Mouse (Mus musculus) T-helper 1 cell (primary cell): ENCODE data around the gene Utp14a.

Experiments used
- in situ Hi-C: fragments of 300-600 bp; cut with MboI, MseI; formaldehyde crosslinking; loops from one replicate; pipeline ENCODE4 v1.15.1; 2025; ENCODE audit warnings: high pct_unique_total_duplicates

Gene Utp14a

DNA sequence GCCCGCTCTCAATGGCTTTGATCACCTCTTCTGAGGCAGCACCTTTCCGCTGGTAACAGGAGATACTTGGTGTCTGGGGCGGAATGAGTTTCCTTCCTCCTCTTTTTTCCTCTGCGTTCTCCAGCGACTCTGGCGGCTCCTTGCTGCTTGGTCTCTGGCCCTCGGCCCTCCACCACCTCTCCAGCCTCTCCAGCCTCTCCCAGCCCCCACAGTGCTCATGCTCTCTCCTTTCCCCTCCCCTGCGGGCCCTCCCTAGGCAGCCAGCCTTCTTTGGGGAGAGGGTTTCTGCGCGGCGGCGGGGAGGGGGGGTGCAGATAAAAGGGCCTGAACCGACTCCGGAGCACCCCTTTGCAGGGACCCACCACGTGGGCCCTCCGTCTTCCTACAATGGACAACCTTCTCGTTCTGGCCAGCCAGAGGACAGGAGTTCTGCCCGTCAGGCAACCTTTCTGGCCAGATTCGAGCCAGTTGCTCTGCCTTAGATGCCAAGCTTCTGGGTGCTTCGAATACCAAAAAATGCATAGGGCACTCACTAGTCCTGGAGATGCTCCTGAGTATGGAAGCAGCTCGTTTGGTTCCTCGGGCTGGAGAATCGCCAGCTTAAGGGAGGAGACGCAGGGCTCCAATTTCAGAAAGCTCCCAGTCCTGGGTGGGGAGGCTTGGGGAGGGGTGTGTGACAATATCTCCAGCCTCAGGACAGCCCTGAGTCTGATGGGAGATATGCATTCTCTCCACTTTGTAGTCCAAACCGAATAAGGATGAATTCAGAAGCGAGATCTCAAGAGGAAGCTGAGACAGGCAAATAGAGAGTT, 54.2 kb downstream of the Utp14a start:
- in situ Hi-C loops, result no loop called here

DNA sequence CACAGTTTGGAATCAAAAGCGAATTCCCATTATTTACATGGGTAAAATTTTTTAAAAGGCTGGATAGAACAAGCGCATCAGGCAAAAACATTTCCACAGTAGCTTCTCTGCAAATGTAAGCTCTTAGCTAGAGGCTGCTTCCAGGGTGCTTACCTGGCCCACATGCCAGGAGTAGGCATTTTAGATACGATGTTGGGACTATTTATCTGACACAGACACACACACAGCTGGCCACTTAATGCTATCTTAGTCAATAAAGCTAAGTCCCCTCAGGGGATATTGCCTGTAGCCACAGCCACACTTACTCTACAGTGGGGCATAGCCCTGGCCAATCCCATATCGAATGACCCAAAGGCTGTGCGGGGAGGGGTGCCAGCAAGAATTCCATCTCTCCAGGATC, 55.1 kb downstream of the Utp14a start:
- in situ Hi-C loops, result no loop called here

DNA sequence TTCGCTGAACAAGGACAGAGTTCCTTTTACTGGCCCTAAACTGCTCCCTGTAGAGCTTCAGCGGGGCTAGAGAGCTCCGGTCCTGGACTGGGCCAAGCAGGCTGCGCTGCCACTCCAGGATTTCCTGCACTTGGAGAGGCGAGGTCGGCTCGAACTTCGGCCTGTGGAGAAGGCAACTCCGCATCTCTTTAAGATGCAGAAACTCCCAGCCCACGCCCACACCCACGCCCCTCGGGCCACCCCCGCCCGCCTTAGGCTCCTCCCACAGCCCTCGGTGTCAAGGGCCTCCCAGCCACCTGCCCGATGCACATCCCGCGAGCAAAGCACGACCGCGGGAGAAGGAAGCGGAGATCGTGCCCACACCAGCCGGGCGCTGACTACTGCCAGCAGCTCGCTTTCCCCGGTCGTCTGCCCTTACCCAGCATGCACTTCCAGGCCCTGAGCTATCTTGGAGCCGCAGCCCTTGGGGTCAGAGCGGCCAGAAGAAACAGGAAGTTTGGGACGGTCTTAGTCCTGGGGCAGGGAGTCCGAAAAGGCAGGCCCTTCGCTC, 57.9 kb downstream of the Utp14a start:
- in situ Hi-C loops, result no loop called here

DNA sequence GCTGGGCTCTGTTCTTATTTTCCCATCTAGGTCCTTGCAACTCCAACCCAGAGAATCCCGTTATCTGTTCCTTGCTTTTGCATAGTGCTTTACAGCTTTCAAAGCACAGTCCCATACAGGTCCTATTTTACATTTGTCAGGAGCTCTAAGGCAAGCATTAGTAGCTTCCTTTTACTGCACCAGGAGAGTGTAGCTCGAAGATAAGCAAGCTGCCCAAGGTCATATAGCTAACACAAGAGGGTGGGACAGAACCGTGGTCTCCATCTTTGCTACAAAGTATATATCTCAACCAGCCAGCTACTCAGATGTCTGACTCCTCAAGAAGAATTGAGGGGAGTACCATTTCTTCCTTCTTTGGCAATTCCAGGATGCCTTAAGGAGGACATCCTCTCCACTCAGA, 60.8 kb downstream of the Utp14a start:
- in situ Hi-C loops, result no loop called here

DNA sequence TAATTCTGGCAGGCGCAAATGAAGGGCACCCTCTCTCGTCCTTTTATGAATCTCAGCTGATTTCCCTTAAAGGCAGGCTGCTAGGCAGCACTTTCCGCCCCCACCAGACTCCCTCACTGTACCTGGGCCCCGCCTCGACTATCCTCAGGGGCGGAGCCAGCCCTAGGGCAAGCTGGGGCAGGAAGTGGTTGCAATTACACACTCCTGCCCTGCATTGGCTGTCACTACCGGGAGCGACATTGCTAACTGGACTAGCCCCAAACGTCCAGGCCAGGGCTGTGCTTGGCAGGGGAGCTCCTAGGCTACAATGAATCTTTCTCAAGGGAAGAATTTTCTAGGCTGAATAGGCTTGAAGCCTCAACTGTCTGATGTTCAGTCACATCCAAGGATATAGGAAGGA, 61.5 kb downstream of the Utp14a start:
- in situ Hi-C loops, result no loop called here
